Mouse (Mus musculus) large intestine, adult 2 months (tissue): ENCODE data around the gene Tmem189. TPM values are rescaled to one million over a fixed set of nuclear protein-coding genes. Genes with fewer than 3 reads are reported as not detected.
A peak's percentile ranks its signal among the peaks of the same experiment; 100 is the strongest.

ENCODE experiments used
- DNase-seq: peaks from one replicate; pipeline ENCODE4 v3.0.0-alpha.2; 2012; ENCODE audit warnings: low read depth, low spot score
- WGBS: fragments of 180-500 bp; shearing (Covaris S2); methylation state at CpG from one replicate; pipeline ENCODE4 v1.1.7; 2018; 5-methylcytosine and 5-hydroxymethylcytosine counted together
- polyA plus RNA-seq: library from polyadenylated mRNA; depleted of rRNA; stranded (reverse); fragments of >200 nt; gene quantifications from 2 replicates; pipeline ENCODE4 v1.2.3, GENCODE M21; 2012; rRNA removed

The Tmem189 gene
- polyA plus RNA-seq, 1 experiment: 19.3 TPM

DNA sequence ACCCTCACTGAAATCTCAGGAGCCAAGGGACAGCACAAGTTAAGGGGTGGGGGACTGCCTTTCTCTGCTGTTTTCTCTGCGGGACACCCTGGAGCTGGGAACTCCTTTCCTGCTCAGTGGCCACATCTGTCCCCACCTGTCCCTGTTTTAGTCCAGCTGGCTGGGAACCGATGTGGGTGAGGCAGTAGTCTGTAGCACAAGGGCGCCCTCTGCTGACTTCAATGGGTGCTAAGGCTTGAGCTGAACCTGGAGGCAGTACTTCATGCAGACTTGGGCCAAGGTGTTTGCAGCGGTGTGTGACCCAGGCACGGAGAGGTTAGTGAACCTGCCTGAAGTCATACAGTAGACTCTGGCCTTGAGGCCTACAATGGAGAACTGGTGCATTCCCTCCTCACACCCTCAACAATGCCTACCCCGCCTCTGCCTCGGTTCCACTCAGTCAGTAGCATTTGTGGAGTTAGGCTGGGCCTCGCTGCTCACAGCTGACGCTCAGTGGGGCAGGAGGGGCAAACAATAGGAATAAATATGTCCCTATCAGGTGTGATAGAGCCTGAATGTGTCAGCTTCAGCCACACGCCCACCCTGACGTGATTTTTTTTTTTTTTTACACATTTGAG lies 84.3 kb downstream of the Tmem189 start:
- WGBS: 34% methylated on average over 11 of the region's 11 CpGs

DNA sequence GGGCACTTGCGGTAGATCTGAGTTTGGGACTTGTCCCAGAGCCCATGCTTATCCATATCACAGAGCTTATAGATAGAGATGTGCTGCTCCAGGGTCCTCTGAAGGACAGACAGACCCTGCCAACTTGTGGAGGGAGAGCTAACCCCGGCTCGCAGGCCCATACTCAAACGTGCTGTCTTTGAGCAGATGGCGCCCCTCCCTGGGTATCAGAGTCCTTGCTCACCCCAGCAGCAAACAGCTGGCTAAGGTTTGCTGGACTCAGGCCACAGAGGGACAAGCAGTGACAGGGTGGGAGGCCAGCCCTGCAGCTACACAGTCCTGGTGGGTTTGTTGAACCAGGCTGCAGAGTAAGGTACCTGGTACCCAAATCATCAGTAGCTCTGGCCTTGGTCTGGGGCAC lies 86.6 kb downstream of the Tmem189 start:
- no peak for DNase-seq
- 65% methylated on average over 5 of the region's 5 CpGs for WGBS

More for the DNA sequence above, 84.3 kb downstream of the Tmem189 start:
- peak; percentile 73 for DNase-seq

DNA sequence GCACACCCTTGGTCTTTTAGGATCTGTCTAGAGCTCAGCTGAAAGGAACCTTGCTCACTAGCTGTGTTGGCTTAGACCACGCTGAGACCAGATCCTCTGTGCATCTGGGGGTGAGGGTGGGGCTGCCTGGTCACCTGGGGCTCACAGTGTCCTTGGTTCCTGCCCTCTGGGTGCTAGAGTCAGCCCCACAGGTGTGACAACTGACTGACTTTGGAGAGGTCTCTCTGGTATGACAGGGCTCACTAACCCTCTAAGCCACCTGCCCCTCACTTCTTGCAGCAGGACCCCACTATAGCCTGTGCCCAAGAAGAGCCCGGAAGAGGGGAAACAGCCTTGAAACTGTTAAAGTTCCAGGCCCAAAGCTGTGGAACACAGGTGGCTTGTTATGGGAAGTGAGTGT lies 87.3 kb downstream of the Tmem189 start:
- no peak for DNase-seq
- 75% methylated on average over 2 of the region's 2 CpGs for WGBS

DNA sequence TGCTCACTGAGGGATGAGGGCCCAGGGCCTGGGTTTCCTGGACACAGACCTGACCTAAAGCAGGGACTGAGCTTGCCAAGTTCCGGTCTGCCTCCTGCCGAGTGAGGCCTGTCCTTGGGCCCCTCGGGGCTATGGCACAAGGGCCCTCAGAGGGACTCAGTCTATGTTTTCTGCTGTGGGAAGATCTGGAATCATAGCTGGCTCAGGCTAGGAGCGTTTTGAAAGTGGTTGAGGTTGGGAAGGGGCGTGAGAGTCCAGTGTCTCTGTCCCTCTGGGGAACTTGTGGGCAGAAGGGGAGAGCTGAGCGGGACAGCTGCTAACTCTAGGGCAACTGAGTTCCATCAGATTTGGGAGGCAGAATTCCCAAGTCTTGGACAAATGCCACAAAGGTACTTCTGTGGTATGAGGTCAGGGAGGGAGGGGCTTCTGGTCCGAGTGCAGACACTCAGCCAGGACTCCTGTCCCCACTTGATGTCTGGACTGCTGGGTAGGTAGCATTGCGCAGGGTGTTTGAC lies 89.1 kb downstream of the Tmem189 start:
- WGBS: 81% methylated on average over 8 of the region's 8 CpGs
- no peak for DNase-seq

DNA sequence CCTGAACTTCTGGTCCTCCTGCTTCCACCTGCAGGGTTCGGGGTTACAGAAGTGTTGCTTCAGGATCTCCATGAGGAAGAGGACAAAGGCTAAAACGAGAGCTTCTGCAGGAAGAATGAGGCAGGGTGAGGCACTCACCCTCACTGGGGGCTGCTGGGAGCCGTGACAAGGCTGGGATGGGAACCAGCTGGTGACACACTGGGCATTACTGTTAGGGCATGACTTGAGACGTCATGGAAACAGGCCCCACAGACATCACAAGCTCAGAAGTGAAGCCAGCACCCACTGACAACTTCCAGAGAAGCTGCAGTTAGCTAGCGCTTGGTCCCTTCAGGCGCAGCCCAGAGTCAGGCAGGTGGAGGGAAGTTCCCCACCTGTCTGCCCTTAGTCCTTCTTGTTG lies 89.7 kb downstream of the Tmem189 start:
- DNase-seq: no peak
- WGBS: 66% methylated on average over 6 of the region's 6 CpGs

DNA sequence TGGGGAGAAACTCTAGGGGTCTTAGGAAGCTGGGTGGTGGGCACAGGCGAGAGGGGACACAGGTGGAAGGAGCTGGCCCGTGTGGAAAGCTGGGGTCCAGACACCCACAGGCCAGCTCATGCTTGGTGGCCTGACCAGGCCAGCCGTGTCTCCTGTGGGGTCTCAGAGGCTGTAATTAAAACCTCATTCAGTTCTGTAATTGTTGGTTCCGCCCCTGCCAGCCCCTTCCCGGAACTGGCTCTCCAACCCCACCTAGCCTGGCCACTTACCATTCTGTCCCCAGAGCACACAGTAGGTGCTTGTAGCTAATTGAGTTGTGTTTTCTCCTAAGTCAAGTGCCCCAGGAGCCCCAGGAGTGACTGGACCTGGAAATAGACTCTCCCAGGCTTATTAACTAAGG lies 90.4 kb downstream of the Tmem189 start:
- DNase-seq: no peak
- WGBS: 87% methylated on average over 5 of the region's 5 CpGs

DNA sequence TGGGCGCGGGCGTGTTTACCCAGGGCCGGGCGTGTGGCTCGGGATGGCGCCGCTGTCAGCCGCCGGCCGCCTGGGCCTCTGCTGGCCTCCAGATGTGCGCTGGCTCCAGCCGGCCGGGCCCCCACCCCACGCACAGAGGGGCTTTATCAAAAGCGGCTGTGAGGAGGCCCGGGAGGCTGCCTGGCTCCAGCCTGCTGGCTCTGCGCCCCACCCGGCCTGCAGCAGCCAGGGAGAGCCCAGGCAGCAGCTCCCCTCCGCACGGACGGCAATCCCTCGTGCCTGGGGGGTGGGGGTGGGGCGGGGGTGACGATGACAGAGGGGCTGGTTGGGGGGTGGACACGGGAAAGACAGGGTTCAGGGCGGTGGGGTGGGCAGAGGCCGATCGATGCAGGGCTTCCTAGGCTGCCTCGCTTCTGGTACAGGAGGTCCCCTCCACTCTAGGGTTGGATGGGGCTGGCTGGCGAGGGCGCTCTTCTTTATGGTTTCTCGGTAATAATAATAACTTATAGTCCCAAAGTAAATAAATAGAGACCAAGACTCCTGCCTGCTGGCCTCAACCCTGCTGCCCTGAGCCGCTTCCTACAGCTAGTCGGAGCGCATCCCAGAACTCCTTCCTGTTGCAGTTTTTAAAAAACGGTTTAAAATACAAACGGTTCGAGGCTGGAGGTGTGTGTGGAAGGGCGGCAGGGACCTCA lies 92.0 kb downstream of the Tmem189 start:
- WGBS: 33% methylated on average over 40 of the region's 40 CpGs
- no peak for DNase-seq

DNA sequence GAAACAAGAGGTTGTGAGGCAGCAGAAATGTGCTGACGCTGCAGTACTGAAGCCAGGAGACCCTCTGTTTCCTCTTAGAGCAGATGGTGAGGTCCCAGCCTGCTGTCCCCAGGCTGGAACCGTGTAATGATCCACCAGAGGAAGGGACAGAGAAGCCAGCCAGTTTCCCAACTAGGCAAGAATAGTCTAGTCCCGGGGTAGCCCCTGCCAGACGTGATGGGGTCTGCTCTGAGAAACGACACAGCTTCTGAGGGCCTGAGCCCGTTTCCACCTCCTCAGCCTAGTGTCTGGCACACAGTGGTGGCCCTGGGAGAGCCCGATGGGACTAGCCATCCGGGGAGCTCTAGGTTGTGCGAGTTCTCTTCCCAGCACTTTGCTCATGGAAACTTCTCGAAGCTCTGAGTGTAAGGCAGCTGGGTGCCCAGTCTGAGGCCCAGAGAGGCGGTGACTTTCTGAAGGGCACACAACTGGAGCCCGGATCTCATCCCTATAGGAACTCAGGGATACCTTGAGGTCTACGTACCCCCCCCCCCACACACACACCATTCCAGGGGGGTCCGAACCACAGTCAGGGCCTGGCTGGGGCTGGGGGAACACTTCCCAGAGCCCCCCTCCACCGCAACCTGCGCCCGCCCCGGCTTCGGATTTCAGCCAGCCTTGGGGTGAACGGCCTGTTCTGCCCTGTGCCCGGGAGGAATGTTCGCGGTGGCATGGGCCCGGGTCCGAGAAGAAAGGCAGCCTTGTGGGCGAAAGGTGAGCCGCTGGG lies 92.7 kb downstream of the Tmem189 start:
- WGBS: 61% methylated on average over 27 of the region's 27 CpGs
- DNase-seq: no peak

DNA sequence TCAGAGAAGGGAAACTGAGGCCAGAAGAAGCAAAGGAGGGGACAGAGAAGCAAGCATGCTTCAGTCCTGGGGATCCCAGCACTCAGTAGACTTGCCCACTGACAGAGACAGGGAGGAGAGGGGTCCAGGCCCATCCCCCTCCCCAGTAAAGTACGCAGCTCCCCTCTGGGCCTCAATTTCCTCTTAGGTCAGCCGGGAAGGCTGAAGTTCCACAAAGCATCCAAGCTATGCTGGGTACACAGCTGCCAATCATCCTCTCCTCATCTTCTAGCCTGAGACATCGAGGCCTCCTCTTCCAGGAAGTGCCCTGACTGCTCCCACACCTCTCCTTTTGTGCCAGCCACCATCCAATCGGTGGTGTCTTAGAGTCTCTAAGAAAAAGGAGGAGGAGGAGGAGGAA lies 93.4 kb downstream of the Tmem189 start:
- 64% methylated on average over 4 of the region's 4 CpGs for WGBS
- DNase-seq: no peak

DNA sequence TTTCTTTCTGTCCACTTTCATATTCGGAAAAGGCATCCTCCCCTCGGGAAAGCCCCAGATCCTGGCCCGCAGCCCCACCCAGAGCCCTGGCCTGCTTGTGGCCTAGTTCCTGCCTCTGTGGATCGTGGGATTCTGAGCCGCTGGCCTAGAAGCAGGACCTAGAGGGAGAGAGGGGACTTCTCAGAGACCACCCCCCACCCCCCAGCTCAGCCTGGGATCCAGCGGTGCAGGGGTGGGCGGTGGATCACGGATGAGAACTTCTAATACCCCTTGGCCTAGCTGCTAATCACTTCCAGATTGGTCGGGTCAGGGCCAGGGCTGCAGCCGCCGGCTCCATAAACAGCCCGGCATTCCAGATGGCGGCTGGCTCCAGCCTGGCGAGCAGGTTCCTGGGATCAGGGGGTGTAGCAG lies 93.9 kb downstream of the Tmem189 start:
- WGBS: 62% methylated on average over 14 of the region's 14 CpGs
- no peak for DNase-seq

DNA sequence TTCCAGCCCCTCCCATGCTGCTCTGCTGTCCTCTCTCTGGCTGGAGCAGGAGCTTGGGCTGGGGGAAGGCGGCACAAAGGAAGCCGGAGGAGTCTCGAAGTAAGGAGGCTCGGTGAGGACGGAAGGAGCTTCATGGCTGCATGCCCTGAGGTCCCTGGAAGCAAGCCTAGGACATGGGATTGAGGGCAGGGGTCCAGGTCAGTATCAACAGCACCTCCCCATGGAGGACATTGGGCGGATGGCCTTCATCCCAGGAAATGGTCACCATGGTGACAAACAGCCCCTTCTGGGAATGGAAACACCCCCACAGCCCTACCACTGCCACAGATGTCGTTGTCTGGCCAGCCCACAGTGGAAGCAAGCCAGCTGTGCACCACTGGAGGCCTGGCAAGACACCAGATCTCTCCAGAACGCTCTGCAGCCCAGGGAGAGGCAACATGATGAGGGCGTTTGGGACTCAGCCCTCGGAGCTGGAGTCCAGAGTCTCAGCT lies 95.1 kb downstream of the Tmem189 start:
- 52% methylated on average over 10 of the region's 10 CpGs for WGBS

DNA sequence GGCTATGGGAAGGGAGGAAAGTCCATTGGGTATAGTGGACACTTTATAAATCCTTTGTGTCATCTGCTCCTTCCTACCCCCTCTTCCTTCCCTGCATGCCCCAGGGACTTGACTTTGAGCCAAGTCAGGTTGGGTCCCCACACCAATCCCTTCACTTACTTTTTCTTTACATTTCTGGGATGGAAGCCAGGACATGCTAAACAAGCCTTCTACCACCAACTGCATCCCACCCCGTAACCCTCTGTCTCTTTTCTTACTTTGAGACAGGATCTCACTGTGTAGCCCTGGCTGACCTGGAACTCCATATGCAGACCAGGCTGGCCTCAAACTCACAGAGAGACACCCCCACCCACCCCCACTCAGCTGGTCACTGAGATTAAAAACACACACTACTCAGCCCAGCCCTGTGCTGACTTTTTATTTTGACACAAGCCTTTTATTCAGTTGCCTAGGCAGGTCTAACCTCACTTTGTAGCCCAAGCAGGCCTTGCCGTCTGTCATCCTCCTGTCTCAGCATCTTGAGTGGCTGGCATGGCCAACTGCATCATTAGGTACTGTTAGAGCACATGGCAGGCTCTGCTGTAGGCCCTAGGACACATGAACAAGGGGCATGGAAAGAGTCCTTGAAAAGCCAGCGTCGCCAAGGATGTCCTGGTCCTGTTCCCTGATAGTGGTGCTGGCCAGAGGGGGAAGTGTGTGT lies 95.9 kb downstream of the Tmem189 start:
- WGBS: 88% methylated on average over 4 of the region's 4 CpGs
- no peak for DNase-seq

More for the DNA sequence above, 95.1 kb downstream of the Tmem189 start:
- no peak for DNase-seq

Other genes starting within 250 kb of the Tmem189 start
- 119 and 142 TPM in 2 replicates for gene Rnf114, start 197.2 kb downstream of the Tmem189 start, polyA plus RNA-seq
- 41.8 and 67.7 TPM in 2 replicates for gene Spata2, start 196.9 kb downstream of the Tmem189 start, polyA plus RNA-seq
- gene Snai1, start 151.6 kb downstream of the Tmem189 start, polyA plus RNA-seq: 7.2 and 8.3 TPM in 2 replicates
- 102 and 107 TPM in 2 replicates for gene Ube2v1, start 57.7 kb downstream of the Tmem189 start, polyA plus RNA-seq
- gene Gm20431, start 28.3 kb downstream of the Tmem189 start, polyA plus RNA-seq: 1.2 TPM in 1 of 2 replicates, not detected in the other
- 45.2 and 73.4 TPM in 2 replicates for gene Cebpb, start 907 bp downstream of the Tmem189 start, polyA plus RNA-seq
- gene Ptpn1, start 242.2 kb upstream of the Tmem189 start, polyA plus RNA-seq: 23.1 and 28.3 TPM in 2 replicates